Mouse (Mus musculus) spleen, adult 2 months (tissue): ENCODE data around the gene Stx6.

Experiments
- CTCF ChIP-seq: fragments of 200-500 bp; IDR thresholded peaks from 2 replicates; pipeline ENCODE4 v1.5.1; 2011; ENCODE audit warnings: mild to moderate bottlenecking, inconsistent platforms; ENCODE audit not compliant: insufficient read depth, insufficient read length, insufficient replicate concordance; ENCODE audit errors: extremely low read depth
- POLR2A ChIP-seq: fragments of 200-500 bp; IDR thresholded peaks from 2 replicates; pipeline ENCODE4 v1.6.1; 2011; ENCODE audit warnings: low read depth, low read length, inconsistent platforms

- no peak for TF ChIP-seq CTCF
- no peak for TF ChIP-seq POLR2A
These were observed at the start of gene Stx6 for GRCm38 (mm10) chr1:155158141-155158969.
